Mouse (Mus musculus): ENCODE results near the gene Ybey.

Ybey gene

DNA sequence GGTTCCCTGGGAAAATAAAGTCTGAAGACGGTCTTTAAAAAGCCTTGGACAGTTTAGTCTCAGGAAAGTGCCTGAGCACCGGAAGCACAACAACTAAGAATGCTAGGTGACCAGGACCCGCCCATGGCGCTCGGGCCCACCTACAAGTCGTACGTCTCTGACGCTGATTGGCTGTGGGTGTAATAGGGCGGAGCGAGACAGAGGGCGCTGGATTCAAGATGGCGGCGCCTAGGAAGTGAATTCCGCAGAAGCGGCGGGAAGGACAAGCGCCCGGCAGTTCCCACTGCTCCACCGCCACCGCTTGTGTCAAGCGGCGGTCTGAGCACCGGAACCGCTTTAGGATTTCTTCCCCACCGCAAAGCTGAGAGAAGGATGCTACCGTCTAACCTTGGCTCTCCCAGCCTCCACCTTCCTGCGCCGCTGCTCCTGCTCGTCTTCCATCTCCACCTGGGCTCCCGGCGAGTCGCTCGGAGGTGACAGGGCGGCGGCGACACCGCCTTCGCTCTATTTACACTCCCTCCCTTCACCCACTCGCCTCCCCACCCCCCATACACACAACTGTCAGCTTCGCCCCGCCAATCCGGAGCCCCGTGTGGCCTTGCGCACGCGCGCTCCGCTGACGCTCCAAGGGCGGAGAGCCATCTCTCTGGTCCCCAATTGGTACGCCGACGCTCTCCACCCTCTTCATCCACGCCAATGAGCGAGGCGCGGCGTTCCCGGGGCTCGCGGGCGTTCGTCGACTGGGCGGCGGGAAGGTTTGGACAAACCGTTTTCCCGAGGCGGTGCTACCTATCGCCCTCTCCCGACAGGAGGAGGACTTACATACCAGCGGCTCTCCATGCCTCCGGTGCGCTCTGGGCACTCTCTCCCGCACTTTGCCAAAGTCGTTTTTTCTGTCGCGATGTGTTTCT lies 26.5 kb downstream of the Ybey start, which contains the start of gene Pcnt:
Gene Pcnt (minus strand): TSS at position 609 of the 911 bp plus-strand sequence.
- DNase-seq: peak; percentile 98

DNA sequence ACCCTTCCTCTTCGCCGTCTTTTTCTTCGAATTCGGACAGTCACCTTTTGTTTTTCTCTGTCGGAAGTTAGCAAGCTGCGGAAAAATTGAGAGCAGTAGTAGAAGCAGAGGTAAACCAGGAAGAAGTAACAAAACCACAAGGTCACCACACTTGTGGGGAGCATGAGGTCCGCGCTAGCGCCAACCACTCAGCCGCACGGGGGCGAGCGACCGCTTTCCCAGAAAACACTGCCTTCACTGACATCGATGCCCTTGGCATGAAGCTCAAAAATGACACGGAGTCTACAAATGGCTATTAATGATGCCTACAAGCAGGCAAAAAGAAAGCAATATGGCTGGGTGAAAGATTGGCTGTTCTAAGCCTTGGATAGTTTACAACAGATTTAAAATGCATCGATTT lies 28.6 kb downstream of the Ybey start, which contains the start of gene AC141477.1:
Gene AC141477.1 (minus strand): TSS at position 164 of the 400 bp plus-strand sequence.
- DNase-seq: no peak

DNA sequence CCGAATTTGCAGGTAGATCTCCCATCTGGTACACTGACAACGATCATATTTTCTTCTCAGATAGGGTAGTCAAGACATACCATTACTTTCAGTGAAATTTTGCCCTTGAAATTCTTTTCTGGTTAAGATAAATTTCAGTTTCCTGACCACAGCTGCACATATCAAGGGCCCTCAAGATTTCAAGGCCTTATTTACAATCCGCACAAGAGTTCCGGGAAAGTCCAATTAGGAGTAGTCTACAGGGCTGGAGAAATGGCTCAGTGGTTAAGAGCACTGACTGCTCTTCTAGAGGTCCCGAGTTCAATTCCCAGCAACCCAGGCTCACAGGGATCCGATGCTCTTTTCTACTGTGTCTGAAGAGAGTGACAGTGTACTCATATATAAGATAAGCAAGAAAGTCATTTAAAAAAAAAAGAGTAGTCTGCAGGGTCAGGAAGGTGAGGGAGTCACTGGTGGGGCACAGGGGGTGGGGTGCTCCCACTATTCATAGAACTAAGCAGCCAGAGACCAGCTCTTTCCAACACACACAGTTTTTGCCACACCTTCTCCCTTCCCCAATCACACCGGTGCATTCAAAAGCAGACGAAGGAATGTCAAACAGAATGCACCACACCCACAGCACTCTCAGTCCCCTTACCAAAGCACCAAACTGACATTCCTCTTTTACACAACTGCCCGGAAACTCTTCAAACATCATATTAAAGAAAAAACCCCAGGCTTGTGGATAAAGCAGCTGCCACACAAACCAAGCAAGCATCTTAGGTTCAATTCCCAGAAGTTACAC lies 29.6 kb downstream of the Ybey start:
- no peak for DNase-seq

DNA sequence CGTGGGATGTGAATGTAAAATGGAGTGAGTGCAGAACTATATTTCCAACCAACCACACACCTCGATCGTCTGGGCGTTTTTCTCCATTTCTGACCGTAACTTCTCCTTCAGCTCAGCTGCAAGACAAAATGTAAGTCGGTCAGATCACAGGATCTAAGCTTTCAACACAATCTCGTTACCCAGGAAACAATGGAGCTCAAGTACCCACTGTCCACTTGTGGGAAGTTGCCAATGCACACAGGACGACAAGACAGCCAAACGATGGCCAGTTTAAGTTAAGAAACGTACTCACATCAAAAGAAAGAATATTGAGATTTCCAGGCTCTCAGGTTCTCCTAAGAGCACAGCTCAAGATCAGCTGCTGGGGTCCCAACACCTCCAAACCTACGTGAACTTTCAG lies 35.0 kb downstream of the Ybey start:
- DNase-seq: no peak

- DNase-seq: no peak
Observed at GRCm38 (mm10) chr10:76425674-76426073, 43.2 kb downstream of the Ybey start.

- DNase-seq: no peak
Observed at GRCm38 (mm10) chr10:76416811-76417210, 52.1 kb downstream of the Ybey start.
